Mouse (Mus musculus) thymus, adult 2 months (tissue): ENCODE results near the gene Arpc4. TPM values are rescaled to one million over a fixed set of nuclear protein-coding genes. Genes with fewer than 3 reads are reported as not detected.

Experiments used
- DNase-seq: peaks from one replicate; pipeline ENCODE4 v3.0.0; 2021
- H3K27ac ChIP-seq: fragments of 200-500 bp; 2 replicates; pipeline ENCODE4 v1.5.1; 2012; ENCODE audit warnings: low read length, control low read depth; ENCODE audit not compliant: control insufficient read depth, insufficient read depth
- H3K27me3 ChIP-seq: fragments of 200-500 bp; 2 replicates; pipeline ENCODE4 v1.6.1; 2012; ENCODE audit warnings: mild to moderate bottlenecking, low read length, moderate library complexity, mixed read lengths; ENCODE audit not compliant: control insufficient read depth, insufficient read depth
- H3K36me3 ChIP-seq: fragments of 200-500 bp; 2 replicates; pipeline ENCODE4 v1.6.1; 2012; ENCODE audit warnings: mild to moderate bottlenecking, low read length, moderate library complexity; ENCODE audit not compliant: control insufficient read depth, insufficient read depth
- H3K4me1 ChIP-seq: fragments of 200-500 bp; replicated peaks from 2 replicates; pipeline ENCODE4 v1.6.1; 2012; ENCODE audit warnings: low read length; ENCODE audit not compliant: control insufficient read depth, insufficient read depth
- H3K4me3 ChIP-seq: fragments of 200-500 bp; 2 replicates; pipeline ENCODE4 v1.5.1; 2012; ENCODE audit warnings: mild to moderate bottlenecking, low read length, control low read depth, moderate library complexity; ENCODE audit not compliant: control insufficient read depth, insufficient read depth
- CTCF ChIP-seq: fragments of 200-500 bp; IDR thresholded peaks from 2 replicates; pipeline ENCODE4 v1.5.1; 2012; ENCODE audit warnings: mild to moderate bottlenecking, control low read depth, low read length, moderate library complexity, borderline replicate concordance; ENCODE audit not compliant: control insufficient read depth, poor library complexity, insufficient read depth; ENCODE audit errors: extremely low read depth
- POLR2A ChIP-seq: fragments of 200-500 bp; IDR thresholded peaks from 2 replicates; pipeline ENCODE4 v1.6.1; 2012; ENCODE audit warnings: mild to moderate bottlenecking, low read length, control low read depth, moderate library complexity; ENCODE audit not compliant: control insufficient read depth, poor library complexity, insufficient read depth; ENCODE audit errors: extremely low read depth
- WGBS: fragments of 180-500 bp; shearing (Covaris S2); methylation state at CpG from one replicate; pipeline ENCODE4 v1.1.7; 2018; 5-methylcytosine and 5-hydroxymethylcytosine counted together
- polyA plus RNA-seq: library from polyadenylated mRNA; depleted of rRNA; stranded (reverse); fragments of >200 nt; gene quantifications from 2 replicates; pipeline ENCODE4 v1.2.3, GENCODE M21; 2012

Gene Arpc4
- polyA plus RNA-seq, 1 experiment, result 118 TPM

DNA sequence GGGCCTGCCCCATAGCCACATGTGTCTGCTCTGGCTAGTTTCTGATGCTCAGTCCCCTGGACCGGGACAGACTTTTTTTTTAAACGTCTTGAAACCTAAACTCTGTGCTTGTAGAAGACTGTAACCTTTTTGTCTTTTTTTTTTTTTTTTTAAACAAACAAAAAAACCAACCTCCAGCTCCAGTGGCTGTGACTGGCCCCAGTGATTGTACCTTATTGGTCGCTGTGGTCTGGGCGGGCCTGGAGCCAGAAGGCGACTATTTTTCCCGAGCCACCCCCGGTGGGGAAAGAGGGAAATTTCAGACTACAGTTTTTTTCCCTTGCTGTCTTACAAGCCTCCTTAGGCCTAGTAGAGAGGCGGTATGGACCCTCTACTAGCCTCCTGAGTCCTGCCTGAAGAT is 11.0 kb downstream of the Arpc4 start, which contains the start of gene Ttll3:
Gene Ttll3 (plus strand): TSS at position 301 of the 400 bp plus-strand sequence.
- Histone ChIP-seq H3K36me3 (peaks cover 72% of the 10 kb centered on the region), H3K27ac (no peak within 1 kb of the TSS), H3K4me1 (no peaks in the 10 kb centered on the region; the same call in 1 of the 2 replicates), H3K4me3 (no peak within 1 kb of the TSS), H3K27me3 (no peaks in the 10 kb centered on the region)
- 93% methylated on average over 8 of the region's 8 CpGs for WGBS
- DNase-seq, result no peak
- TF ChIP-seq POLR2A, result no peak

DNA sequence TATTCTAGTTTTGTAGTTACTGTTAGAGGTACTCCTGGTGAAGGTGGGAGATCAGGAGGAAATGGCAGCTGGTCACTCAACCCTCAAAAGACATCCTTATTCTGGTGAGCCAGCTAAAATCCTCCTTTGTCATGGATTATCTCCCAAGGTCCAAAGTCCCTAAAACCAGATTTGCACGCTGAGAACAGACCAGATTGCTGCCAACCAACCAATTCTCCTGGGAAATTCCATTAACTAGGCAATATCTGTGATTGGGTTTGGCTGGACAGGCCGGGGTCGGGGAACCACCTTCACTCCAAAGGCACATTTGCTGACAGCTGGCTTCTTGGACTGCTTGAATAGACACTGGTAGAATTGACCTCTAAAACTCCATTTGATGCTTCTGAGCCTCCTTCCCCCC is 12.8 kb downstream of the Arpc4 start:
- peaks cover 55% of the 10 kb centered on the region for H3K36me3 ChIP-seq
- H3K27me3 ChIP-seq, result no peaks in the 10 kb centered on the region
- WGBS, result 96% methylated on average over 3 of the region's 3 CpGs
- TF ChIP-seq POLR2A (no peak), CTCF (no peak)
- H3K4me1 ChIP-seq, result no peaks in the 10 kb centered on the region; the same call in 1 of the 2 replicates
- no peak for DNase-seq
- H3K4me3 ChIP-seq, result no peak overlapping the region
- H3K27ac ChIP-seq, result no peak overlapping the region

DNA sequence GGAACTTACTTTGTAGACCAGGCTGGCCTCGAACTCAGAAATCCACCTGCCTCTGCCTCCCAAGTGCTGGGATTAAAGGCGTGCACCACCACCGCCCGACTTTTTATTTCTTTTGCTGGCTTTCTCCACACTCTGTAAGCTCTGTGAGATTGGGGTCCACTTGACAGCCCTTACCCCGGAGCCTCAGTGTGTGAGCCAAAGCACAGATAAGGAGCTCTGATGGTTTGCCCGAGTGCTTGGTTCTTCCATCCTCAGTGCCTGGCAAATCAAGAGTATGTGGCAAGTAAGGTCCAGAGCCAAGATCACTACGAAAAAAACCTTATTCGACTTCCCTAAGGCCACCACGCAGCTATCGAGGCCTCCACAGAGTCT is 14.1 kb downstream of the Arpc4 start:
- WGBS, result 36% methylated on average over 10 of the region's 10 CpGs
- Histone ChIP-seq H3K4me3 (no peak overlapping the region), H3K4me1 (no peaks in the 10 kb centered on the region; the same call in 1 of the 2 replicates), H3K27me3 (no peaks in the 10 kb centered on the region), H3K36me3 (peaks cover 42% of the 10 kb centered on the region), H3K27ac (no peak overlapping the region)
- TF ChIP-seq CTCF (no peak), POLR2A (no peak)
- no peak for DNase-seq

DNA sequence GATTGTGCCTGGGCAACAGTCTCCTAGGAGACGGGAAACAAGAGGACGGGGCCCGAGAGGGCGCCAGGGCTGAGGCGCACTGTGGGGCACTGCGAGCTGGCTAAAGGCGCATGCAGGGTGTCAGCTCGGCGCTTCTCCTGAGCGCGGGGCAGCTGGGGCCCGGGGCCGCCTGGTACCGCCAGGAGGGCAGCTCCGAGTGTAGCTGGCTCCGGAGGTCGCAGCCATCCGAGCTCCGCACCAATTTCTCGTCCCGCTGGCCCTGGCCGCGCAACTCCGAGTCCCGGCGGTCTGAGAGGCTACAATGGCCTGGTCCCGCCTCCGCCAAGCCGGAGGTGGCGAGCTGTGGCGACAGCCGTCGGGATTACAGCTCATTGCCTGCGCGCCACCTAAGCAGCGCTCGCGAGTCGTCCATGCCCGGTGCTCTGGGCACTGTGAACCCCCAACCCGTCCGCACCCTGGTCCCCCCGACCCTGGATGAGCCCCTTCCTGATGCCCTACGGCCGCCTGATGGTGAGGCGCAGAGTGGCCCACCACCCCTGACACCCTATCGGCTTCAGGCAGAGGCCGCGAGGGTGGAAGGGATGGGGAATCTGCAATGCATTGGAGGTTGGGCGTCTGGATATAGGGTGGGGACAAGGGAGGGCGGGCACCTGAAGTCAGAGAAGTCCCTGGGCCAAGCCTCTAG is 14.6 kb downstream of the Arpc4 start:
- no peak overlapping the region for H3K4me3 ChIP-seq
- H3K27me3 ChIP-seq, result no peaks in the 10 kb centered on the region
- no peaks in the 10 kb centered on the region; the same call in 1 of the 2 replicates for H3K4me1 ChIP-seq
- no peak for DNase-seq
- no peak for TF ChIP-seq POLR2A
- TF ChIP-seq CTCF, result no peak
- 17% methylated on average over 51 of the region's 51 CpGs for WGBS
- no peak overlapping the region for H3K27ac ChIP-seq
- H3K36me3 ChIP-seq, result peaks cover 37% of the 10 kb centered on the region

DNA sequence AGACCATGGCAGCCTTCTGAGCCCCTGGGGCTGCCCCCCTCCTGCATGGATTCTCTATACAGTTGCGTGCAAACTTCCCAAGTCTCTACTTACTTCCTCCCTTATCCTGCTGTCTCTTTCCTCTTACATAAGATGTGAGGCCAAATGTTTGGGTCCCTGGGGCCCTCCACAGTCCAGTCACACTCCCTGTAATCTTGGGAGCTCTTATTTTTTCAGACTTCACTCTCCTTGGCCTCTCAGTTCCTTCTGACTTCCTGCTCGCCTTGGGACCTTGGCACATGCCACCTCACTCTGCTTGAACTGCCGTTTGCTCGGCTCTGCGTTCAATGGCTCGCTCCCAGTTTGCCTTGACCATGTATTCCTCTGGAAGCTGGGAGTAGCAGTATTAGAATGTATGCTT is 16.0 kb downstream of the Arpc4 start:
- Histone ChIP-seq H3K4me1 (no peaks in the 10 kb centered on the region; the same call in 1 of the 2 replicates), H3K36me3 (peaks cover 26% of the 10 kb centered on the region), H3K27me3 (no peaks in the 10 kb centered on the region), H3K27ac (no peak overlapping the region), H3K4me3 (no peak overlapping the region)
- WGBS, result 89% methylated on average over 6 of the region's 6 CpGs
- no peak for DNase-seq
- no peak for TF ChIP-seq CTCF
- TF ChIP-seq POLR2A, result no peak

DNA sequence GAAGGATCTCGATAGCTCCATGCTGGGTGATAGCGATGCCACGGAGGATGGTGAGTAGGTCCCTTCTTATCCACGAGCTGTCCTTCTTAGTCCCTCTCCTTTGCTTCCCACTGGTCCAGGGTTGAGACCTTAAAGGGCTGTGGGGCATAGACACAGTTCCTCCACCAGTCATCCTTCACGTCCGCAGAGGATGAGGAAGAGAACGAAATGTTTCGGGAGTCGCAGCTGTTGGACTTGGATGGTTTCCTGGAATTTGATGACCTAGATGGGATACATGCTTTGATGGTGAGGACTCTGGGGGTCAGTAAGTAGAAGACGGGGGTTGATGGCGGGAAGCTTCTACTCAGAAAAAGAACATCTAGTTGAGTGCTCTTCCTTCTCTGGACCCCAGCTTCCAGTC is 16.9 kb downstream of the Arpc4 start:
- DNase-seq, result no peak
- 96% methylated on average over 11 of the region's 11 CpGs for WGBS
- H3K36me3 ChIP-seq, result peaks cover 17% of the 10 kb centered on the region
- no peak overlapping the region for H3K4me3 ChIP-seq
- H3K4me1 ChIP-seq, result no peaks in the 10 kb centered on the region; the same call in 1 of the 2 replicates
- H3K27me3 ChIP-seq, result no peaks in the 10 kb centered on the region
- no peak overlapping the region for H3K27ac ChIP-seq
- no peak for TF ChIP-seq CTCF
- TF ChIP-seq POLR2A, result no peak
